Mouse (Mus musculus) embryonic fibroblast, embryonic 13.5 days (primary cell): ENCODE data around the gene Plxdc1.

Experiments
- CTCF ChIP-seq: IDR thresholded peaks from 2 replicates; pipeline ENCODE4 v1.5.1; 2011; ENCODE audit warnings: mild to moderate bottlenecking, control low read depth, low read length, moderate library complexity, borderline replicate concordance; ENCODE audit not compliant: insufficient read depth
- POLR2A ChIP-seq: IDR thresholded peaks from 2 replicates; pipeline ENCODE4 v1.6.1; 2011; ENCODE audit warnings: low read depth, mild to moderate bottlenecking, control low read depth, low read length, moderate library complexity

GRCm38 (mm10) chr11:97967114-97967513, 19.1 kb downstream of the Plxdc1 start:
- TF ChIP-seq CTCF (no peak), POLR2A (no peak)
